Comparison of ENCODE assay signal across 27 mouse cellular contexts in genomic region chr6:4722739-4723138, GRCm38 (mm10). TPM values are rescaled to one million over a fixed set of nuclear protein-coding genes. Genes with fewer than 3 reads are reported as not detected.
DNase-seq lines count a peak whose midpoint lies in the region; ATAC-seq and TF ChIP-seq lines count a peak whose summit lies in the region.
"Had no signal": no experiment of that assay in that cellular context is flagged by ENCODE, and none has a peak within 500 bp of the region (broad histone marks: within the 10 kb centered on the region; RNA-seq: fewer than 3 reads in every experiment).

No protein-coding gene starts in this region.

- H3K4me1 ChIP-seq in hindbrain, embryonic 12.5 days = peaks cover 12% of the 10 kb centered on the region; the same call in 1 of the 2 replicates
- no peaks in the 10 kb centered on the region for H3K4me1 ChIP-seq in hindbrain, postnatal 0 days (ENCODE audit: insufficient read depth, low read length)
- peaks cover 27% of the 10 kb centered on the region for H3K4me1 ChIP-seq in midbrain, embryonic 13.5 days (replicated peaks)
- peaks cover 12% of the 10 kb centered on the region for H3K4me1 ChIP-seq in midbrain, embryonic 14.5 days (ENCODE audit: control insufficient read depth, insufficient read depth, low read length)
- peaks cover 42% of the 10 kb centered on the region for H3K4me1 ChIP-seq in limb, embryonic 10.5 days
- peaks cover 15% of the 10 kb centered on the region for H3K4me1 ChIP-seq in limb, embryonic 11.5 days (ENCODE audit: control insufficient read depth, insufficient read depth, low read length)
- H3K4me1 ChIP-seq: heart, embryonic 10.5 days; heart, embryonic 13.5 days had no signal

- no peak for DNase-seq in hindbrain, postnatal 0 days (ENCODE audit: low spot score)
- DNase-seq in midbrain, embryonic 14.5 days = no peak
- DNase-seq in limb, embryonic 10.5 days (ENCODE audit: low spot score) = no peak
- DNase-seq in limb, embryonic 11.5 days (ENCODE audit: low spot score) = peak; percentile 26
- no peak for DNase-seq in frontal cortex, postnatal 25 days (ENCODE audit: low spot score in 2 of 2)
- DNase-seq: adrenal gland, adult 2 months; adrenal gland, postnatal 14 days; cerebellum, adult 11 months; cerebellum, adult 2 months; cerebellum, adult 9-11 months; cerebellum, postnatal 25 days; gastrocnemius, adult 2 months; gastrocnemius, postnatal 14 days; heart, adult 18-20 months; heart, postnatal 14 days; heart, postnatal 4 days had no signal

- H3K36me3 ChIP-seq in hindbrain, embryonic 12.5 days = no peaks in the 10 kb centered on the region
- H3K36me3 ChIP-seq in hindbrain, postnatal 0 days (ENCODE audit: insufficient read depth, low read length) = no peaks in the 10 kb centered on the region
- H3K36me3 ChIP-seq in midbrain, embryonic 13.5 days = no peaks in the 10 kb centered on the region
- H3K36me3 ChIP-seq in midbrain, embryonic 14.5 days (ENCODE audit: control insufficient read depth, insufficient read depth, low read length) = no peaks in the 10 kb centered on the region
- H3K36me3 ChIP-seq in limb, embryonic 10.5 days = no peaks in the 10 kb centered on the region
- no peaks in the 10 kb centered on the region for H3K36me3 ChIP-seq in limb, embryonic 11.5 days (ENCODE audit: control insufficient read depth, insufficient read depth, low read length)
- H3K36me3 ChIP-seq: embryonic facial prominence, embryonic 12.5 days; embryonic facial prominence, embryonic 15.5 days; heart, embryonic 10.5 days; heart, embryonic 13.5 days; hindbrain, embryonic 15.5 days had no signal

- no peak overlapping the region for H3K9ac ChIP-seq in hindbrain, embryonic 12.5 days
- H3K9ac ChIP-seq in hindbrain, postnatal 0 days (replicated peaks; ENCODE audit: low read length) = no peak overlapping the region
- H3K9ac ChIP-seq in midbrain, embryonic 13.5 days (replicated peaks) = no peak overlapping the region
- H3K9ac ChIP-seq in midbrain, embryonic 14.5 days (replicated peaks; ENCODE audit: low read length) = no peak overlapping the region
- no peak overlapping the region for H3K9ac ChIP-seq in limb, embryonic 11.5 days (ENCODE audit: low read length)
- H3K9ac ChIP-seq: embryonic facial prominence, embryonic 12.5 days; embryonic facial prominence, embryonic 15.5 days; heart, embryonic 13.5 days; hindbrain, embryonic 15.5 days had no signal

- ATAC-seq in hindbrain, embryonic 12.5 days (ENCODE audit: low FRiP score) = no peak
- ATAC-seq in hindbrain, postnatal 0 days = no peak
- no peak for ATAC-seq in midbrain, embryonic 13.5 days
- ATAC-seq in midbrain, embryonic 14.5 days (ENCODE audit: low FRiP score, low TSS enrichment) = no peak
- no peak for ATAC-seq in limb, embryonic 11.5 days (ENCODE audit: insufficient number of reproducible peaks, low FRiP score, low TSS enrichment, low read depth)
- ATAC-seq: CD4-positive, CD25-positive, alpha-beta regulatory T cell, adult 4 months; inflammation-experienced regulatory T-cells, adult 6 months; intestine, embryonic 16.5 days had no signal

- WGBS in hindbrain, embryonic 12.5 days = 84% methylated on average over 13 of the region's 13 CpGs
- 82% methylated on average over 13 of the region's 13 CpGs for WGBS in hindbrain, postnatal 0 days
- 69% methylated on average over 13 of the region's 13 CpGs for WGBS in midbrain, embryonic 13.5 days
- 71% methylated on average over 13 of the region's 13 CpGs for WGBS in midbrain, embryonic 14.5 days
- 71% methylated on average over 13 of the region's 13 CpGs for WGBS in limb, embryonic 10.5 days
- WGBS in limb, embryonic 11.5 days = 53% methylated on average over 13 of the region's 13 CpGs

- H3K4me2 ChIP-seq in hindbrain, embryonic 12.5 days (replicated peaks) = no peak overlapping the region
- H3K4me2 ChIP-seq in hindbrain, postnatal 0 days (ENCODE audit: low read depth, low read length) = no peak overlapping the region
- no peak overlapping the region for H3K4me2 ChIP-seq in midbrain, embryonic 13.5 days (replicated peaks)
- no peak overlapping the region for H3K4me2 ChIP-seq in midbrain, embryonic 14.5 days (ENCODE audit: low read length)
- no peak overlapping the region for H3K4me2 ChIP-seq in limb, embryonic 11.5 days (ENCODE audit: low read depth, severe bottlenecking)
- H3K4me2 ChIP-seq: embryonic facial prominence, embryonic 12.5 days; embryonic facial prominence, embryonic 15.5 days; heart, embryonic 13.5 days; hindbrain, embryonic 15.5 days had no signal

- no peaks in the 10 kb centered on the region for H3K9me3 ChIP-seq in hindbrain, embryonic 12.5 days (replicated peaks)
- H3K9me3 ChIP-seq in hindbrain, postnatal 0 days (ENCODE audit: low read length) = no peaks in the 10 kb centered on the region
- no peaks in the 10 kb centered on the region for H3K9me3 ChIP-seq in midbrain, embryonic 13.5 days
- no peaks in the 10 kb centered on the region for H3K9me3 ChIP-seq in midbrain, embryonic 14.5 days (ENCODE audit: control insufficient read depth, low read length)
- no peaks in the 10 kb centered on the region for H3K9me3 ChIP-seq in limb, embryonic 10.5 days (replicated peaks)
- H3K9me3 ChIP-seq in limb, embryonic 11.5 days (ENCODE audit: control insufficient read depth, low read length) = no peaks in the 10 kb centered on the region
- H3K9me3 ChIP-seq: embryonic facial prominence, embryonic 12.5 days; embryonic facial prominence, embryonic 15.5 days; heart, embryonic 10.5 days; heart, embryonic 13.5 days; hindbrain, embryonic 15.5 days had no signal

- no peaks in the 10 kb centered on the region for H3K27me3 ChIP-seq in hindbrain, embryonic 12.5 days
- no peaks in the 10 kb centered on the region for H3K27me3 ChIP-seq in hindbrain, postnatal 0 days (ENCODE audit: insufficient read depth, low read length)
- no peaks in the 10 kb centered on the region for H3K27me3 ChIP-seq in midbrain, embryonic 13.5 days
- H3K27me3 ChIP-seq in midbrain, embryonic 14.5 days (ENCODE audit: control insufficient read depth, insufficient read depth, low read length) = no peaks in the 10 kb centered on the region
- no peaks in the 10 kb centered on the region for H3K27me3 ChIP-seq in limb, embryonic 10.5 days (ENCODE audit: low read depth, poor library complexity, severe bottlenecking)
- no peaks in the 10 kb centered on the region for H3K27me3 ChIP-seq in limb, embryonic 11.5 days (ENCODE audit: control insufficient read depth, insufficient read depth, low read length)
- H3K27me3 ChIP-seq: embryonic facial prominence, embryonic 12.5 days; embryonic facial prominence, embryonic 15.5 days; heart, embryonic 13.5 days; hindbrain, embryonic 15.5 days had no signal

- no peak for TF ChIP-seq CTCF in hindbrain, postnatal 0 days (IDR thresholded peaks at IDR 0.05; ENCODE audit: low read depth)

- 0 out of 2 replicates have a peak overlapping the region, but pooled peaks have one; percentile 14 for H3K27ac ChIP-seq in hindbrain, embryonic 12.5 days
- H3K27ac ChIP-seq in hindbrain, postnatal 0 days = no peak overlapping the region
- H3K27ac ChIP-seq in midbrain, embryonic 13.5 days = peak overlapping the region; percentile 4; the same call in 1 of the 2 replicates
- H3K27ac ChIP-seq in midbrain, embryonic 14.5 days (replicated peaks; ENCODE audit: low read depth, low read length) = no peak overlapping the region; the same call in 1 of the 2 replicates
- 0 out of 2 replicates have a peak overlapping the region, but pooled peaks have one; percentile 6 for H3K27ac ChIP-seq in limb, embryonic 10.5 days
- no peak overlapping the region for H3K27ac ChIP-seq in limb, embryonic 11.5 days (replicated peaks; ENCODE audit: low read depth, low read length)
- H3K27ac ChIP-seq: embryonic facial prominence, embryonic 12.5 days; embryonic facial prominence, embryonic 15.5 days; gastrocnemius, adult 2 months; heart, embryonic 10.5 days; heart, embryonic 13.5 days; hindbrain, embryonic 15.5 days had no signal

- H3K4me3 ChIP-seq in hindbrain, embryonic 12.5 days = no peak overlapping the region
- no peak overlapping the region for H3K4me3 ChIP-seq in hindbrain, postnatal 0 days (ENCODE audit: low read length)
- H3K4me3 ChIP-seq in midbrain, embryonic 13.5 days (replicated peaks) = no peak overlapping the region
- no peak overlapping the region for H3K4me3 ChIP-seq in midbrain, embryonic 14.5 days (replicated peaks; ENCODE audit: low read depth, low read length)
- H3K4me3 ChIP-seq in limb, embryonic 10.5 days = no peak overlapping the region
- no peak overlapping the region for H3K4me3 ChIP-seq in limb, embryonic 11.5 days (ENCODE audit: low read depth, low read length)
- H3K4me3 ChIP-seq: embryonic facial prominence, embryonic 12.5 days; embryonic facial prominence, embryonic 15.5 days; gastrocnemius, adult 2 months; heart, embryonic 10.5 days; heart, embryonic 13.5 days; hindbrain, embryonic 15.5 days had no signal

RNA-seq across cellular contexts. Expression of gene Sgce, which starts 24.3 kb away (rescaled TPM):
- polyA plus RNA-seq in hindbrain, embryonic 12.5 days (2016; fragmentation: Nextera tagmentation; extraction: Ambion mirVana) = 69.2 and 71.7 TPM in 2 replicates
- 25.5 and 29.7 TPM in 2 replicates for total RNA-seq in hindbrain, postnatal 0 days (2014; rRNA removed)
- 46.2 and 51.3 TPM in 2 replicates for polyA plus RNA-seq in hindbrain, postnatal 0 days (2015; fragmentation: Nextera tagmentation; extraction: Ambion mirVana)
- polyA plus RNA-seq in midbrain, embryonic 13.5 days (2015; fragmentation: Nextera tagmentation; extraction: Ambion mirVana) = 61.6 and 68.2 TPM in 2 replicates
- polyA plus RNA-seq in midbrain, embryonic 14.5 days (2014; fragmentation: Nextera tagmentation; extraction: Ambion mirVana) = 47.3 and 51.0 TPM in 2 replicates
- polyA plus RNA-seq in limb, embryonic 10.5 days (2016; fragmentation: Nextera tagmentation; extraction: Ambion mirVana) = 38.5 and 52.3 TPM in 2 replicates
- polyA plus RNA-seq in limb, embryonic 11.5 days (2014; fragmentation: Nextera tagmentation; extraction: Ambion mirVana) = 49.3 and 53.4 TPM in 2 replicates
- total RNA-seq: MEL had no signal

RNA-seq across cellular contexts. Expression of gene Peg10, which starts 24.4 kb away (rescaled TPM):
- polyA plus RNA-seq in hindbrain, embryonic 12.5 days (2016; fragmentation: Nextera tagmentation; extraction: Ambion mirVana) = 8.5 and 12.5 TPM in 2 replicates
- total RNA-seq in hindbrain, postnatal 0 days (2014; rRNA removed) = 58.1 and 59.6 TPM in 2 replicates
- polyA plus RNA-seq in hindbrain, postnatal 0 days (2015; fragmentation: Nextera tagmentation; extraction: Ambion mirVana) = 3.9 and 4.0 TPM in 2 replicates
- 7.3 and 10.0 TPM in 2 replicates for polyA plus RNA-seq in midbrain, embryonic 13.5 days (2015; fragmentation: Nextera tagmentation; extraction: Ambion mirVana)
- polyA plus RNA-seq in midbrain, embryonic 14.5 days (2014; fragmentation: Nextera tagmentation; extraction: Ambion mirVana) = 9.0 and 13.8 TPM in 2 replicates
- polyA plus RNA-seq in limb, embryonic 10.5 days (2016; fragmentation: Nextera tagmentation; extraction: Ambion mirVana) = 32.7 and 33.5 TPM in 2 replicates
- 38.9 and 40.0 TPM in 2 replicates for polyA plus RNA-seq in limb, embryonic 11.5 days (2014; fragmentation: Nextera tagmentation; extraction: Ambion mirVana)
- total RNA-seq: MEL had no signal
- polyA plus RNA-seq: CD4-positive, CD25-positive, alpha-beta regulatory T cell, adult 4 months; inflammation-experienced regulatory T-cells, adult 6 months had no signal

Comparison
In these comparisons a context has a peak if more than half of its experiments do, and no peak if none do; other contexts are left out.
1. H3K27ac ChIP-seq: peak in hindbrain, embryonic 12.5 days (single experiment), midbrain, embryonic 13.5 days (single experiment) and limb, embryonic 10.5 days (single experiment); none in hindbrain, postnatal 0 days (single experiment), midbrain, embryonic 14.5 days (single experiment) and limb, embryonic 11.5 days (single experiment).